Mouse (Mus musculus): ENCODE measurements at regions not wholly inside any gene's neighbourhood (a gene's known extent, or its start where the extent isn't known, plus 50 kb on each side); places are given as distances from the start of the nearest gene placed in this dataset.

GRCm38 (mm10) chr3:60324969-60325368 is 147.7 kb upstream of the Mbnl1 start:
- H3K27ac ChIP-seq (replicated peaks; ENCODE audit: low read depth, low read length): no peak overlapping the region
- no peak overlapping the region for H3K4me3 ChIP-seq (ENCODE audit: low read depth, low read length)
- H3K36me3 ChIP-seq (ENCODE audit: control insufficient read depth, insufficient read depth, low read length): no peaks in the 10 kb centered on the region
- H3K9ac ChIP-seq (ENCODE audit: low read depth, low read length): no peak overlapping the region
- no peak for ATAC-seq (ENCODE audit: low read depth)
- DNase-seq (ENCODE audit: low spot score): no peak
- no peaks in the 10 kb centered on the region for H3K9me3 ChIP-seq (ENCODE audit: control insufficient read depth, low read length)
- H3K4me2 ChIP-seq (ENCODE audit: low read depth, low read length): no peak overlapping the region
- no peaks in the 10 kb centered on the region for H3K4me1 ChIP-seq (ENCODE audit: control insufficient read depth, insufficient read depth, low read length)
- H3K27me3 ChIP-seq (replicated peaks; ENCODE audit: control insufficient read depth, insufficient read depth, low read length): no peaks in the 10 kb centered on the region

GRCm38 (mm10) chr3:60332460-60332859 is 140.2 kb upstream of the Mbnl1 start:
- H3K4me2 ChIP-seq (ENCODE audit: low read depth, low read length): no peak overlapping the region
- no peaks in the 10 kb centered on the region for H3K4me1 ChIP-seq (ENCODE audit: control insufficient read depth, insufficient read depth, low read length)
- ATAC-seq (ENCODE audit: low read depth) (no peak), DNase-seq (ENCODE audit: low spot score) (no peak)
- no peaks in the 10 kb centered on the region for H3K27me3 ChIP-seq (replicated peaks; ENCODE audit: control insufficient read depth, insufficient read depth, low read length)
- H3K36me3 ChIP-seq (ENCODE audit: control insufficient read depth, insufficient read depth, low read length): no peaks in the 10 kb centered on the region
- no peak overlapping the region for H3K4me3 ChIP-seq (ENCODE audit: low read depth, low read length)
- H3K9me3 ChIP-seq (ENCODE audit: control insufficient read depth, low read length): no peaks in the 10 kb centered on the region
- no peak overlapping the region for H3K9ac ChIP-seq (ENCODE audit: low read depth, low read length)
- no peak overlapping the region for H3K27ac ChIP-seq (replicated peaks; ENCODE audit: low read depth, low read length)

GRCm38 (mm10) chr3:60333669-60334068 is 139.0 kb upstream of the Mbnl1 start:
- no peaks in the 10 kb centered on the region for H3K27me3 ChIP-seq (replicated peaks; ENCODE audit: control insufficient read depth, insufficient read depth, low read length)
- DNase-seq (ENCODE audit: low spot score) (no peak), ATAC-seq (ENCODE audit: low read depth) (no peak)
- H3K9me3 ChIP-seq (ENCODE audit: control insufficient read depth, low read length): no peaks in the 10 kb centered on the region
- no peak overlapping the region for H3K4me2 ChIP-seq (ENCODE audit: low read depth, low read length)
- H3K4me3 ChIP-seq (ENCODE audit: low read depth, low read length): no peak overlapping the region
- no peak overlapping the region for H3K9ac ChIP-seq (ENCODE audit: low read depth, low read length)
- H3K4me1 ChIP-seq (ENCODE audit: control insufficient read depth, insufficient read depth, low read length): no peaks in the 10 kb centered on the region
- no peak overlapping the region for H3K27ac ChIP-seq (replicated peaks; ENCODE audit: low read depth, low read length)
- WGBS: 89% methylated on average over 2 of the region's 2 CpGs
- H3K36me3 ChIP-seq (ENCODE audit: control insufficient read depth, insufficient read depth, low read length): no peaks in the 10 kb centered on the region

- no peak overlapping the region for H3K4me2 ChIP-seq (ENCODE audit: low read depth, low read length)
- no peaks in the 10 kb centered on the region for H3K9me3 ChIP-seq (ENCODE audit: control insufficient read depth, low read length)
- no peaks in the 10 kb centered on the region for H3K4me1 ChIP-seq (ENCODE audit: control insufficient read depth, insufficient read depth, low read length)
- no peaks in the 10 kb centered on the region for H3K27me3 ChIP-seq (replicated peaks; ENCODE audit: control insufficient read depth, insufficient read depth, low read length)
- H3K4me3 ChIP-seq (ENCODE audit: low read depth, low read length): no peak overlapping the region
- H3K9ac ChIP-seq (ENCODE audit: low read depth, low read length): no peak overlapping the region
- 88% methylated on average over 2 of the region's 2 CpGs for WGBS
- no peaks in the 10 kb centered on the region for H3K36me3 ChIP-seq (ENCODE audit: control insufficient read depth, insufficient read depth, low read length)
- no peak for DNase-seq (ENCODE audit: low spot score)
- no peak overlapping the region for H3K27ac ChIP-seq (replicated peaks; ENCODE audit: low read depth, low read length)
- ATAC-seq (ENCODE audit: low read depth): no peak
Observed at GRCm38 (mm10) chr3:60334133-60334532, 138.5 kb upstream of the Mbnl1 start.

GRCm38 (mm10) chr3:60346390-60346789 is 126.2 kb upstream of the Mbnl1 start:
- no peak for ATAC-seq (ENCODE audit: low read depth)

GRCm38 (mm10) chr3:60347049-60347448 is 125.6 kb upstream of the Mbnl1 start:
- DNase-seq (ENCODE audit: low spot score): no peak
- WGBS: 67% methylated on average over 1 of the region's 1 CpGs
- H3K4me1 ChIP-seq (ENCODE audit: control insufficient read depth, insufficient read depth, low read length): no peaks in the 10 kb centered on the region
- H3K9me3 ChIP-seq (ENCODE audit: control insufficient read depth, low read length): peaks cover 6% of the 10 kb centered on the region; the same call in 1 of the 2 replicates
- H3K36me3 ChIP-seq (ENCODE audit: control insufficient read depth, insufficient read depth, low read length): no peaks in the 10 kb centered on the region
- no peaks in the 10 kb centered on the region for H3K27me3 ChIP-seq (replicated peaks; ENCODE audit: control insufficient read depth, insufficient read depth, low read length)
- no peak overlapping the region for H3K9ac ChIP-seq (ENCODE audit: low read depth, low read length)
- H3K27ac ChIP-seq (replicated peaks; ENCODE audit: low read depth, low read length): no peak overlapping the region
- no peak for ATAC-seq (ENCODE audit: low read depth)
- H3K4me2 ChIP-seq (ENCODE audit: low read depth, low read length): no peak overlapping the region
- H3K4me3 ChIP-seq (ENCODE audit: low read depth, low read length): no peak overlapping the region

More at GRCm38 (mm10) chr3:60346390-60346789, 126.2 kb upstream of the Mbnl1 start:
- no peaks in the 10 kb centered on the region for H3K4me1 ChIP-seq (ENCODE audit: control insufficient read depth, insufficient read depth, low read length)
- H3K4me2 ChIP-seq (ENCODE audit: low read depth, low read length): no peak overlapping the region
- H3K27me3 ChIP-seq (replicated peaks; ENCODE audit: control insufficient read depth, insufficient read depth, low read length): no peaks in the 10 kb centered on the region
- peaks cover 6% of the 10 kb centered on the region; the same call in 1 of the 2 replicates for H3K9me3 ChIP-seq (ENCODE audit: control insufficient read depth, low read length)
- H3K36me3 ChIP-seq (ENCODE audit: control insufficient read depth, insufficient read depth, low read length): no peaks in the 10 kb centered on the region
- no peak overlapping the region for H3K9ac ChIP-seq (ENCODE audit: low read depth, low read length)
- H3K4me3 ChIP-seq (ENCODE audit: low read depth, low read length): no peak overlapping the region
- no peak overlapping the region for H3K27ac ChIP-seq (replicated peaks; ENCODE audit: low read depth, low read length)
- peak; percentile 57 for DNase-seq (ENCODE audit: low spot score)

GRCm38 (mm10) chr3:60371176-60371965 is 101.3 kb upstream of the Mbnl1 start:
- WGBS: 71% methylated on average over 2 of the region's 2 CpGs
- Histone ChIP-seq H3K36me3 (ENCODE audit: control insufficient read depth, insufficient read depth, low read length) (no peaks in the 10 kb centered on the region), H3K27me3 (replicated peaks; ENCODE audit: control insufficient read depth, insufficient read depth, low read length) (no peaks in the 10 kb centered on the region), H3K9ac (ENCODE audit: low read depth, low read length) (no peak overlapping the region), H3K4me3 (ENCODE audit: low read depth, low read length) (no peak overlapping the region), H3K27ac (replicated peaks; ENCODE audit: low read depth, low read length) (no peak overlapping the region), H3K4me1 (ENCODE audit: control insufficient read depth, insufficient read depth, low read length) (no peaks in the 10 kb centered on the region), H3K4me2 (ENCODE audit: low read depth, low read length) (no peak overlapping the region), H3K9me3 (ENCODE audit: control insufficient read depth, low read length) (no peaks in the 10 kb centered on the region)
- ATAC-seq (ENCODE audit: low read depth) (no peak), DNase-seq (ENCODE audit: low spot score) (peak; percentile 44)

GRCm38 (mm10) chr3:60373662-60374061 is 99.0 kb upstream of the Mbnl1 start:
- Histone ChIP-seq H3K4me1 (ENCODE audit: control insufficient read depth, insufficient read depth, low read length) (no peaks in the 10 kb centered on the region), H3K27ac (replicated peaks; ENCODE audit: low read depth, low read length) (no peak overlapping the region), H3K9me3 (ENCODE audit: control insufficient read depth, low read length) (no peaks in the 10 kb centered on the region), H3K36me3 (ENCODE audit: control insufficient read depth, insufficient read depth, low read length) (no peaks in the 10 kb centered on the region), H3K4me2 (ENCODE audit: low read depth, low read length) (no peak overlapping the region), H3K27me3 (replicated peaks; ENCODE audit: control insufficient read depth, insufficient read depth, low read length) (no peaks in the 10 kb centered on the region), H3K4me3 (ENCODE audit: low read depth, low read length) (no peak overlapping the region), H3K9ac (ENCODE audit: low read depth, low read length) (no peak overlapping the region)
- no peak for DNase-seq (ENCODE audit: low spot score)
- ATAC-seq (ENCODE audit: low read depth): no peak
- WGBS: 82% methylated on average over 1 of the region's 1 CpGs

- Histone ChIP-seq H3K4me3 (ENCODE audit: low read depth, low read length) (no peak overlapping the region), H3K4me1 (ENCODE audit: control insufficient read depth, insufficient read depth, low read length) (no peaks in the 10 kb centered on the region), H3K4me2 (ENCODE audit: low read depth, low read length) (no peak overlapping the region), H3K9ac (ENCODE audit: low read depth, low read length) (no peak overlapping the region), H3K27me3 (replicated peaks; ENCODE audit: control insufficient read depth, insufficient read depth, low read length) (no peaks in the 10 kb centered on the region), H3K36me3 (ENCODE audit: control insufficient read depth, insufficient read depth, low read length) (no peaks in the 10 kb centered on the region), H3K9me3 (ENCODE audit: control insufficient read depth, low read length) (no peaks in the 10 kb centered on the region), H3K27ac (replicated peaks; ENCODE audit: low read depth, low read length) (no peak overlapping the region)
- ATAC-seq (ENCODE audit: low read depth) (no peak), DNase-seq (ENCODE audit: low spot score) (no peak)
- 45% methylated on average over 2 of the region's 2 CpGs for WGBS
Observed at GRCm38 (mm10) chr3:60388593-60388992, 84.0 kb upstream of the Mbnl1 start.

Measured in embryonic facial prominence, embryonic 14.5 days (tissue).